Mouse (Mus musculus) layer of hippocampus, adult 9-10 months (tissue): ENCODE measurements at regions not wholly inside any gene's neighbourhood (a gene's known extent, or its start where the extent isn't known, plus 50 kb on each side); places are given as distances from the start of the nearest gene placed in this dataset.
A peak's percentile ranks its signal among the peaks of the same experiment; 100 is the strongest.

Experiments
- DNase-seq: peaks from one replicate; pipeline ENCODE4 v3.0.0; 2022; ENCODE audit warnings: low spot score

GRCm38 (mm10) chr7:36095258-36096130 lies 292.7 kb upstream of the Zfp507 start:
- peak; percentile 10 for DNase-seq

GRCm38 (mm10) chr7:36091132-36091531 lies 288.3 kb upstream of the Zfp507 start:
- no peak for DNase-seq

- no peak for DNase-seq
These were observed 287.7 kb upstream of the Zfp507 start for GRCm38 (mm10) chr7:36090291-36091123.

- DNase-seq: no peak
These were observed 284.8 kb upstream of the Zfp507 start for GRCm38 (mm10) chr7:36087598-36087997.

GRCm38 (mm10) chr7:36078666-36079065 lies 275.9 kb upstream of the Zfp507 start:
- DNase-seq: no peak

GRCm38 (mm10) chr7:36078089-36078654 lies 275.4 kb upstream of the Zfp507 start:
- no peak for DNase-seq

GRCm38 (mm10) chr7:36077271-36077670 lies 274.5 kb upstream of the Zfp507 start:
- DNase-seq: no peak

GRCm38 (mm10) chr7:36076021-36076441 lies 273.2 kb upstream of the Zfp507 start:
- DNase-seq: no peak

GRCm38 (mm10) chr7:36071774-36072173 lies 269.0 kb upstream of the Zfp507 start:
- no peak for DNase-seq

- DNase-seq: no peak
These were observed 263.9 kb upstream of the Zfp507 start for GRCm38 (mm10) chr7:36066725-36067124.

GRCm38 (mm10) chr7:36061679-36062078 lies 258.9 kb upstream of the Zfp507 start:
- DNase-seq: no peak

- DNase-seq: no peak
These were observed 257.6 kb upstream of the Zfp507 start for GRCm38 (mm10) chr7:36060426-36060825.

- DNase-seq: no peak
These were observed 243.2 kb upstream of the Zfp507 start for GRCm38 (mm10) chr7:36046053-36046452.

GRCm38 (mm10) chr7:36031881-36032280 lies 229.1 kb upstream of the Zfp507 start:
- no peak for DNase-seq

GRCm38 (mm10) chr7:36023015-36023414 lies 220.2 kb upstream of the Zfp507 start:
- DNase-seq: no peak

GRCm38 (mm10) chr7:36022489-36022888 lies 219.7 kb upstream of the Zfp507 start:
- DNase-seq: no peak

GRCm38 (mm10) chr7:36016926-36017753 lies 214.3 kb upstream of the Zfp507 start:
- DNase-seq: no peak

GRCm38 (mm10) chr7:35996609-35997008 lies 193.8 kb upstream of the Zfp507 start:
- no peak for DNase-seq

- DNase-seq: no peak
These were observed 189.7 kb upstream of the Zfp507 start for GRCm38 (mm10) chr7:35992511-35992910.

GRCm38 (mm10) chr7:35991141-35991540 lies 188.3 kb upstream of the Zfp507 start:
- DNase-seq: no peak

GRCm38 (mm10) chr7:35989456-35989855 lies 186.7 kb upstream of the Zfp507 start:
- DNase-seq: no peak
